ENCODE assay signal across 7 mouse cellular contexts in the genomic region with DNA sequence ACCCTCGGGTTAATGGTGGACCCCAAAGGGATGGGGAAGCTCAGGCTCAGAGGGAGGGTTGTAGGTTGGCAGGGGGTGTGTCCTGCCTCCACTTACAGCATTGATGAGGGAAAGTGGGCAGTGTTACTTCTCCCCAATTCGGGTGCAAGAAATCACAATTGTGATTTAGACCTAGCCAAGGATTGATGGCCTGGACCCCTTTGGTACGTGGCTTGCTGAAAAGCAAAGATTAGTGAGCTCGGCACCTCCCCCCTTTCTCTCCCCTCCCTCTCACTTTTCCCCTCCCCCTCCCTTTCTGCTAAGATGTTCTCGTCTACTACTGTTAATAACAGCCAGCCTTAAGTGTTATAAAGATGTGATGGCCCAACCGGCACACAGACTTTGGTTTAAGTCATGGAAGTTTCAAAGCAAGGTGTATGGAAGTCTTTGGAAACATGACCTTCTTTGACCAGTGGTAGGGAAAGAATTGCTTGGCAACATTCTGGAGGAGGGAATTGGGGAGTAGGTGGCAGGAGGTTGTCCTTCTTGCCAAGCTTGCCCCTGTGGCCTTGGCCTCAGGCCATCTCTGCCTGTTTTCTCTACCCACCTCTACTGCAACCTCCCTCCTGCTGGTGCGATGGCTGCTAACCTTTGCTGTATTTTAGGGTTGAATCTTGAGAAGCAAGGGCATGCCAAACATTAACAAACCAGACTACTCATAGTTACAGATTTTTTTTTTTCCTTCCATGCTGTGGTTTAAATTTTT. TPM values are rescaled to one million over a fixed set of nuclear protein-coding genes. Genes with fewer than 3 reads are reported as not detected.
DNase-seq lines count a peak whose midpoint lies in the region; ATAC-seq and TF ChIP-seq lines count a peak whose summit lies in the region.

No protein-coding gene starts in this region.

- no peak for TF ChIP-seq CTCF in thymus, adult 2 months (IDR thresholded peaks at IDR 0.05; ENCODE audit: borderline replicate concordance, control insufficient read depth, extremely low read depth, insufficient read depth, low read length, poor library complexity)

- no peaks in the 10 kb centered on the region for H3K36me3 ChIP-seq in thymus, adult 2 months (ENCODE audit: control insufficient read depth, insufficient read depth, low read length)
- H3K36me3 ChIP-seq in hindbrain, embryonic 14.5 days (replicated peaks; ENCODE audit: control insufficient read depth, insufficient read depth), result peaks cover 7% of the 10 kb centered on the region; the same call in 1 of the 2 replicates
- H3K36me3 ChIP-seq in liver, embryonic 12.5 days, result no peaks in the 10 kb centered on the region
- H3K36me3 ChIP-seq in splenic B cell, adult 2 months (ENCODE audit: control insufficient read depth, insufficient read depth, low read length, poor library complexity, severe bottlenecking), result no peaks in the 10 kb centered on the region

- WGBS in thymus, adult 2 months, result 12% methylated on average over 7 of the region's 7 CpGs
- under 1% methylated on average over 7 of the region's 7 CpGs for WGBS in hindbrain, embryonic 14.5 days
- WGBS in liver, embryonic 12.5 days (ENCODE audit: insufficient replicate concordance), result 9% methylated on average over 7 of the region's 7 CpGs

- no peak for ATAC-seq in hindbrain, embryonic 14.5 days (ENCODE audit: low FRiP score)
- ATAC-seq in liver, embryonic 12.5 days, result no peak

- H3K4me2 ChIP-seq in hindbrain, embryonic 14.5 days (replicated peaks), result peak overlapping the region; percentile 83
- H3K4me2 ChIP-seq in liver, embryonic 12.5 days, result peak overlapping the region; percentile 77

- H3K9ac ChIP-seq in hindbrain, embryonic 14.5 days, result peak overlapping the region; percentile 91
- peak overlapping the region; percentile 90 for H3K9ac ChIP-seq in liver, embryonic 12.5 days

- no peak overlapping the region for H3K27ac ChIP-seq in thymus, adult 2 months (ENCODE audit: control insufficient read depth, insufficient read depth, low read length)
- H3K27ac ChIP-seq in hindbrain, embryonic 14.5 days, result peak overlapping the region; percentile 97
- H3K27ac ChIP-seq in liver, embryonic 12.5 days, result peak overlapping the region; percentile 87

- DNase-seq in thymus, adult 2 months, result no peak
- DNase-seq in thymus, postnatal 36 days, result no peak
- peak; percentile 67 for DNase-seq in cerebellum, adult 9-11 months
- DNase-seq in hindbrain, embryonic 14.5 days (ENCODE audit: low spot score), result peak; percentile 27
- DNase-seq in splenic B cell, adult 2 months (ENCODE audit: low read depth, low spot score), result peak; percentile 7
- DNase-seq in gastrocnemius, postnatal 4 days (ENCODE audit: low spot score in 2 of 2), result no peak

- TF ChIP-seq POLR2A in thymus, adult 2 months (IDR thresholded peaks at IDR 0.05; ENCODE audit: control insufficient read depth, extremely low read depth, insufficient read depth, low read length, poor library complexity), result no peak

- peaks cover 7% of the 10 kb centered on the region for H3K4me1 ChIP-seq in thymus, adult 2 months (replicated peaks; ENCODE audit: control insufficient read depth, insufficient read depth, low read length)
- H3K4me1 ChIP-seq in hindbrain, embryonic 14.5 days (replicated peaks; ENCODE audit: control insufficient read depth, insufficient read depth, low read length), result peaks cover 56% of the 10 kb centered on the region
- peaks cover 40% of the 10 kb centered on the region for H3K4me1 ChIP-seq in liver, embryonic 12.5 days

- H3K27me3 ChIP-seq in thymus, adult 2 months (ENCODE audit: control insufficient read depth, insufficient read depth, low read length), result no peaks in the 10 kb centered on the region
- no peaks in the 10 kb centered on the region for H3K27me3 ChIP-seq in hindbrain, embryonic 14.5 days (ENCODE audit: control insufficient read depth, insufficient read depth, low read length)
- no peaks in the 10 kb centered on the region for H3K27me3 ChIP-seq in liver, embryonic 12.5 days (replicated peaks)
- no peaks in the 10 kb centered on the region for H3K27me3 ChIP-seq in splenic B cell, adult 2 months (ENCODE audit: control insufficient read depth, insufficient read depth, low read length, poor library complexity, severe bottlenecking)

- H3K4me3 ChIP-seq in thymus, adult 2 months (ENCODE audit: control insufficient read depth, insufficient read depth, low read length), result peak overlapping the region; percentile 84
- H3K4me3 ChIP-seq in hindbrain, embryonic 14.5 days (replicated peaks; ENCODE audit: low read length), result peak overlapping the region; percentile 75
- peak overlapping the region; percentile 94 for H3K4me3 ChIP-seq in liver, embryonic 12.5 days

- no peaks in the 10 kb centered on the region for H3K9me3 ChIP-seq in hindbrain, embryonic 14.5 days (ENCODE audit: control insufficient read depth, low read length)
- H3K9me3 ChIP-seq in liver, embryonic 12.5 days (replicated peaks), result no peaks in the 10 kb centered on the region

RNA-seq across cellular contexts. Expression of a gene that starts 0.9 kb away (rescaled TPM):
- polyA plus RNA-seq in thymus, adult 2 months (2012; rRNA removed), result 13.3 and 13.9 TPM in 2 replicates
- 533 and 643 TPM in 2 replicates for polyA plus RNA-seq in hindbrain, embryonic 14.5 days (2014; fragmentation: Nextera tagmentation; extraction: Ambion mirVana)
- 105 and 111 TPM in 2 replicates for polyA plus RNA-seq in liver, embryonic 12.5 days (2016; fragmentation: Nextera tagmentation; extraction: Ambion mirVana)
- total RNA-seq in gastrocnemius, postnatal 4 days (2021), result 10 to 100 TPM; 80.8 to 92.4 TPM

Comparison
In these comparisons a context has a peak if more than half of its experiments do, and no peak if none do; other contexts are left out.
1. DNase-seq: peak in cerebellum, adult 9-11 months (single experiment), hindbrain, embryonic 14.5 days (single experiment) and splenic B cell, adult 2 months (single experiment); none in thymus, adult 2 months (single experiment), thymus, postnatal 36 days (0 of 2) and gastrocnemius, postnatal 4 days (0 of 2).
2. Peak in every context shown above with its lines, with median percentiles within 50 percentile points of each other: H3K4me3 ChIP-seq.